Mouse (Mus musculus) neural tube, embryonic 12.5 days (tissue): ENCODE results near the gene Map7d1. TPM values are rescaled to one million over a fixed set of nuclear protein-coding genes. Genes with fewer than 3 reads are reported as not detected.

Source experiments
- ATAC-seq: fragments of 200-750 bp; cut with Nextera tagmentation; 2 replicates; pipeline ENCODE4 v1.8.0; 2017; ENCODE audit warnings: low read depth, mild to moderate bottlenecking, moderate TSS enrichment, moderate library complexity; ENCODE audit not compliant: low FRiP score
- H3K27ac ChIP-seq: fragments of 300-500 bp; sonication (generic); 2 replicates; pipeline ENCODE4 v1.5.1; 2016
- H3K27me3 ChIP-seq: fragments of 300-500 bp; sonication (generic); replicated peaks from 2 replicates; pipeline ENCODE4 v1.6.1; 2016; ENCODE audit warnings: mild to moderate bottlenecking
- H3K36me3 ChIP-seq: fragments of 300-500 bp; sonication (generic); 2 replicates; pipeline ENCODE4 v1.6.1; 2016; ENCODE audit warnings: mild to moderate bottlenecking
- H3K4me1 ChIP-seq: fragments of 300-500 bp; sonication (generic); 2 replicates; pipeline ENCODE4 v1.6.1; 2016
- H3K4me2 ChIP-seq: fragments of 300-500 bp; sonication (generic); replicated peaks from 2 replicates; pipeline ENCODE4 v1.6.1; 2016; ENCODE audit warnings: mild to moderate bottlenecking
- H3K4me3 ChIP-seq: fragments of 300-500 bp; sonication (generic); 2 replicates; pipeline ENCODE4 v1.5.1; 2016
- H3K9ac ChIP-seq: fragments of 300-500 bp; sonication (generic); 2 replicates; pipeline ENCODE4 v1.6.1; 2016; ENCODE audit warnings: mild to moderate bottlenecking
- H3K9me3 ChIP-seq: fragments of 300-500 bp; sonication (generic); 2 replicates; pipeline ENCODE4 v1.6.1; 2016; ENCODE audit warnings: mild to moderate bottlenecking
- WGBS: fragments of 180-500 bp; shearing (Covaris S2); methylation state at CpG from one replicate; pipeline ENCODE4 v1.1.7; 2016; 5-methylcytosine and 5-hydroxymethylcytosine counted together
- polyA plus RNA-seq: library from polyadenylated mRNA; unstranded; fragments of >200 nt; fragmentation: Nextera tagmentation; extraction: Ambion mirVana; gene quantifications from 2 replicates; pipeline ENCODE4 v1.2.1, GENCODE M21; 2016

Map7d1 gene
- polyA plus RNA-seq, 1 experiment from 2014 or later, result 149 TPM

- Histone ChIP-seq H3K9me3 (no peaks in the 10 kb centered on the region), H3K4me3 (no peak overlapping the region), H3K9ac (no peak overlapping the region), H3K4me1 (peaks cover 16% of the 10 kb centered on the region), H3K4me2 (no peak overlapping the region), H3K27ac (no peak overlapping the region), H3K27me3 (no peaks in the 10 kb centered on the region), H3K36me3 (no peaks in the 10 kb centered on the region)
- WGBS, result 92% methylated on average over 12 of the region's 12 CpGs
- no peak for ATAC-seq
Measured at GRCm38 (mm10) chr4:126204661-126205230, 51.4 kb downstream of the Map7d1 start.

DNA sequence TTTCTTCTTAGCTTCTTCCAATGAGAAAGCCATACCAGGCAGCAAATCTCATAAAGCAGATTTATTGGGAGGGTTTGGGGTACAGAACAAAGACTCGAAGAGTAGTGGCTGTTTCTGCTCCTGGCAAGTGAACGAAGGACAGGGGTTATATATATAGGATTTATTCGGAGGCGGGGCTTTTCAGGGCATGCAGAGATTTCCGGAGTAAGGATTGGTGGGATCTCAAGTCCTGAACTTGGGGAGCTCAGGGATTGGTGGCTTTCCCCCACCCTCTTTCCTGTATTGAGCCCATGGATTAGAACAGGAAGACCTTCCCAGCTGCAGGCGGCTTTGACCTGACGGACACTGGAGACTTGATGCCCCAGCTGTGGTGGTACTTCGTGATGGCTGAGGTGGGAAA is 52.1 kb downstream of the Map7d1 start:
- Histone ChIP-seq H3K9ac (no peak overlapping the region), H3K9me3 (no peaks in the 10 kb centered on the region), H3K4me1 (peaks cover 20% of the 10 kb centered on the region), H3K36me3 (no peaks in the 10 kb centered on the region), H3K4me3 (no peak overlapping the region), H3K27me3 (no peaks in the 10 kb centered on the region), H3K4me2 (peak overlapping the region; percentile 7; the same call in 1 of the 2 replicates), H3K27ac (no peak overlapping the region)
- WGBS, result 80% methylated on average over 8 of the region's 8 CpGs
- no peak for ATAC-seq

GRCm38 (mm10) chr4:126203336-126203895 is 52.7 kb downstream of the Map7d1 start:
- Histone ChIP-seq H3K4me3 (peak overlapping the region; percentile 74; the same call in 1 of the 2 replicates), H3K27ac (peak overlapping the region; percentile 60; the same call in 1 of the 2 replicates), H3K4me2 (peak overlapping the region; percentile 71), H3K36me3 (no peaks in the 10 kb centered on the region), H3K4me1 (peaks cover 23% of the 10 kb centered on the region), H3K9me3 (no peaks in the 10 kb centered on the region), H3K27me3 (no peaks in the 10 kb centered on the region), H3K9ac (peak overlapping the region; percentile 45)
- ATAC-seq, result no peak; the same call in 1 of the 2 replicates
- WGBS, result 72% methylated on average over 10 of the region's 10 CpGs

GRCm38 (mm10) chr4:126202303-126203181 is 53.6 kb downstream of the Map7d1 start, which contains the start of gene Thrap3:
Thrap3 (minus strand) TSS chr4:126202760.
- H3K9me3 ChIP-seq, result no peaks in the 10 kb centered on the region
- H3K4me1 ChIP-seq, result peaks cover 23% of the 10 kb centered on the region
- peak within 1 kb of the TSS; percentile 71 for H3K4me2 ChIP-seq
- H3K27ac ChIP-seq, result peak within 1 kb of the TSS; percentile 85
- peak within 1 kb of the TSS; percentile 79 for H3K9ac ChIP-seq
- no peaks in the 10 kb centered on the region; the same call in 1 of the 2 replicates for H3K36me3 ChIP-seq
- ATAC-seq, result peak; percentile 99
- peak within 1 kb of the TSS; percentile 74 for H3K4me3 ChIP-seq
- no peaks in the 10 kb centered on the region for H3K27me3 ChIP-seq
- under 1% methylated on average over 71 of the region's 75 CpGs for WGBS

DNA sequence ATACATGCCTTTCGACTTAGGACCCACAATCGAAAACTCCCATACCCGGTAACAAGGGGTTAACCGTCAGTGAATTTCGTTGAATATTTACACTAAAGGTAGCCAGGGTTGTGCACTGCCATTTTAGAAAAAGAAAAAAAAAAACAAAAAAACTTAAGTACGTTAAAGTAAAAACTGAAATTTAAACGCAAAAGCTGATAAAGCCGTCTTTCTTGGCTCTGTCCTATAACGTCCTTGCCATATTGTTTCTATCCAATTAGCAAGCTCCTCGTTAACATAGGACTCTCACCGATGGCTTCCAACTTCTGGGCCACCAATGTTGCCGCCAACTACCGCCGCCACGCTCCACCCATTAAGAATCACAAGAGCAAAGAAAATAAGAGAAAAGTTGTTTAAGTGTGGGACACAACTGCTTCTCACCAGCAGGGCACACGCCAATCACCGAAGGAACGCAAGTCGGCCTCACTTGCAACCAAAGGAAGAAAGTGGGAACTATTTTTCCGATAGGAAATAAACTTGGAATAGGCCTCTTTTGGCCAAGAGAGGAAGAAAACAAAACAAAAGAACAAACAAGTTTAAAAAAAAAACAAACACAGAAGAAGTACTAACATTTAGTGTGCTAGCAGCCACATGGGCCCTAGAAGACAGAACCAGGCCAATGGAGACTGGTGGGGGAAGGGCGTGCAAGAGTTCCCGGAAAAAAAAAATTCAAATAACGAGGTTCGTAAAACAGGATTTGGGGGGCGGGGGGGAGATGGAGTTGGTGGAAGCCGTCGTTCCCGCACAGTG is 54.4 kb downstream of the Map7d1 start:
- Histone ChIP-seq H3K4me1 (peaks cover 23% of the 10 kb centered on the region), H3K4me3 (peak overlapping the region; percentile 74), H3K27me3 (no peaks in the 10 kb centered on the region), H3K9ac (peak overlapping the region; percentile 79), H3K4me2 (peak overlapping the region; percentile 71), H3K36me3 (no peaks in the 10 kb centered on the region; the same call in 1 of the 2 replicates), H3K9me3 (no peaks in the 10 kb centered on the region), H3K27ac (peak overlapping the region; percentile 85)
- 1% methylated on average over 28 of the region's 28 CpGs for WGBS
- no peak for ATAC-seq

DNA sequence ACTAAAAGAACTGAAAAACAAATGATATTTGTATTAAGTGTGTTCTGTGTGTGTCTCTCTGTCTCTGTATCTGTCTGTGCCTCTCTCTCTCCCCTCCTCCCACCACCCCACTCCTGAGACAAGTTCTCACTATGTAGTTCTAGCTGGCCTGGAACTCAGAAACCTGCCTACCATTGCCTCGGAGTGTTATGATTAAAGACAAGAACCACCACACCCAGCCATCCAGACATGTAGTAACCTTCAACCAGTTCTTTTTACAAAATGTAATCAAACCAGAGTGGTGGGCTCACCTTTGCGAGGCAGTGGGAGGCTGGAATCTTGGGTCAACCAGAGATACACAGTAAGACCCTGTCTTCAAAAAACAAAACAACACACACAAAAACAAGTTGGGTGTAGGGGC is 55.5 kb downstream of the Map7d1 start:
- H3K4me1 ChIP-seq, result peaks cover 23% of the 10 kb centered on the region
- no peak for ATAC-seq
- WGBS, result 81% methylated on average over 2 of the region's 2 CpGs

GRCm38 (mm10) chr4:126200036-126200435 is 56.1 kb downstream of the Map7d1 start:
- H3K4me2 ChIP-seq, result peak overlapping the region; percentile 71
- ATAC-seq, result no peak
- no peak overlapping the region for H3K9ac ChIP-seq
- H3K27me3 ChIP-seq, result no peaks in the 10 kb centered on the region
- H3K9me3 ChIP-seq, result no peaks in the 10 kb centered on the region
- WGBS, result 71% methylated on average over 1 of the region's 1 CpGs
- H3K4me1 ChIP-seq, result peaks cover 23% of the 10 kb centered on the region
- no peak overlapping the region for H3K27ac ChIP-seq
- no peaks in the 10 kb centered on the region; the same call in 1 of the 2 replicates for H3K36me3 ChIP-seq
- H3K4me3 ChIP-seq, result no peak overlapping the region

More for the DNA sequence above, 55.5 kb downstream of the Map7d1 start:
- H3K9ac ChIP-seq, result peak overlapping the region; percentile 48; the same call in 1 of the 2 replicates
- no peaks in the 10 kb centered on the region; the same call in 1 of the 2 replicates for H3K36me3 ChIP-seq
- H3K27me3 ChIP-seq, result no peaks in the 10 kb centered on the region
- no peaks in the 10 kb centered on the region for H3K9me3 ChIP-seq
- peak overlapping the region; percentile 71 for H3K4me2 ChIP-seq
- no peak overlapping the region for H3K27ac ChIP-seq
- H3K4me3 ChIP-seq, result peak overlapping the region; percentile 13

DNA sequence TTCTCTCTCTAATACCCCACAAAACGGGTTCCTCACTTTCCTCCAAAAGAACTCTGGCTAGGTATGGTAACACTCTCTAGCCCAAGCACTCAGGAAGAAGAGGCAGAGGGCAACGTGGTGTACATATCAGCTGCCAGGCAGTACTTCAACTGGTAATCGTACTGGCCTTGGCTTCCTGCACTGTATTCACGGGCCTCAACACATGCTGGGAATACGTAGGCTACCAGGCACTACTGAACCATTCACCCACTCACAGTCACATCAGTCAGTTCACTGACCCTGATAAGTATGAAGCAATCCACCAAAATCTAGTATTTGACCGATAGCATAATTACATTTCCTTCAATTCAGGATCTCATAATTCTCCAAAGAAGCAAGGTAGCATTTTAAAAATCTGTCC is 56.6 kb downstream of the Map7d1 start:
- H3K9me3 ChIP-seq, result no peaks in the 10 kb centered on the region
- ATAC-seq, result no peak
- peaks cover under 1% of the 10 kb centered on the region; the same call in 1 of the 2 replicates for H3K36me3 ChIP-seq
- WGBS, result 83% methylated on average over 6 of the region's 6 CpGs
- H3K4me3 ChIP-seq, result no peak overlapping the region
- H3K27me3 ChIP-seq, result no peaks in the 10 kb centered on the region
- H3K9ac ChIP-seq, result no peak overlapping the region
- peaks cover 23% of the 10 kb centered on the region for H3K4me1 ChIP-seq
- H3K27ac ChIP-seq, result no peak overlapping the region
- peak overlapping the region; percentile 71 for H3K4me2 ChIP-seq

- no peak overlapping the region for H3K4me2 ChIP-seq
- H3K27ac ChIP-seq, result no peak overlapping the region
- H3K4me3 ChIP-seq, result no peak overlapping the region
- WGBS, result 81% methylated on average over 3 of the region's 3 CpGs
- no peak overlapping the region for H3K9ac ChIP-seq
- H3K4me1 ChIP-seq, result peaks cover 23% of the 10 kb centered on the region
- no peaks in the 10 kb centered on the region for H3K9me3 ChIP-seq
- ATAC-seq, result no peak
- peaks cover 13% of the 10 kb centered on the region for H3K36me3 ChIP-seq
- no peaks in the 10 kb centered on the region for H3K27me3 ChIP-seq
Measured at GRCm38 (mm10) chr4:126197485-126197884, 58.7 kb downstream of the Map7d1 start.

DNA sequence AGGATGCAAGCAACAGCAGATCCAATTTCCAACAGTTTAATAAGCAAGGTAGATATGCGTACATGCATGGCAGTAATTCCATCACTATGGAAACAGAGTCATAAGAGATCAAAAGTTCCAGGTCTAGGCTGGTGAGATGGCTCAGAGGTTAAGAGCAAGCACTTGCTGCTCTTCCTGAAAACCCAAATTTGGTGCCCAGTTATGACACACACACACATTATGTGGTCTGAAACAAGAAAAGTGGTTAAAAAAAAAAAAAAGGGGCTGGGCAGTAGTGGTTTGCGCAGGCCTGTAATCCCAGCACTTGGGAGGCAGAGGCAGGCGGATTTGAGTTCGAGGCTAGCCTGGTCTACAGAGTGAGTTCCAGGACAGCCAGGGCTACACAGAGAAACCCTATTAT is 61.2 kb downstream of the Map7d1 start:
- Histone ChIP-seq H3K4me1 (peaks cover 8% of the 10 kb centered on the region; the same call in 1 of the 2 replicates), H3K4me3 (no peak overlapping the region), H3K4me2 (no peak overlapping the region), H3K9ac (no peak overlapping the region), H3K27me3 (no peaks in the 10 kb centered on the region), H3K36me3 (peaks cover 23% of the 10 kb centered on the region), H3K27ac (no peak overlapping the region), H3K9me3 (no peaks in the 10 kb centered on the region)
- ATAC-seq, result no peak
- WGBS, result 98% methylated on average over 4 of the region's 4 CpGs

DNA sequence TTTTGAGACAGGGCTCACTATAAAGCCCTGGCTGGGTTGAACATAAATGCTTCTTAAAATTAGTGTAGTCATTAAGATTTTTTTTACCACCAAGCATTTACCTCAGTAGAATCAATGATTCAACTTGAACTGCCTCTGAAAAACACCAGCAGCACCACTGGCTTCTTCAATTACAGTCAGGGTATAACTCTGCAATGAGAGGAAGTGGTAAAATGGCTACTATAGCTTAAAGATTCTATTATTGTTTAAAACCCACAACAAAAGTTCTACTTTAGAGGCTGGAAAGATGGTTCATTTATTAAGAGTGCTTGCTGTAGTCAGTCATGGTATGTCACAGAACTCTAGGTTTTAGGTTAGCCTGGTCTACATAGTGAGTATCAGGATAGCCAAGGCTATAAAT is 61.9 kb downstream of the Map7d1 start:
- H3K4me3 ChIP-seq, result no peak overlapping the region
- no peak overlapping the region for H3K4me2 ChIP-seq
- no peaks in the 10 kb centered on the region for H3K27me3 ChIP-seq
- H3K9me3 ChIP-seq, result no peaks in the 10 kb centered on the region
- ATAC-seq, result no peak
- peaks cover 3% of the 10 kb centered on the region; the same call in 1 of the 2 replicates for H3K4me1 ChIP-seq
- peaks cover 23% of the 10 kb centered on the region for H3K36me3 ChIP-seq
- no peak overlapping the region for H3K9ac ChIP-seq
- no peak overlapping the region for H3K27ac ChIP-seq
